ENCODE assay signal across 10 mouse cellular contexts in the genomic region with DNA sequence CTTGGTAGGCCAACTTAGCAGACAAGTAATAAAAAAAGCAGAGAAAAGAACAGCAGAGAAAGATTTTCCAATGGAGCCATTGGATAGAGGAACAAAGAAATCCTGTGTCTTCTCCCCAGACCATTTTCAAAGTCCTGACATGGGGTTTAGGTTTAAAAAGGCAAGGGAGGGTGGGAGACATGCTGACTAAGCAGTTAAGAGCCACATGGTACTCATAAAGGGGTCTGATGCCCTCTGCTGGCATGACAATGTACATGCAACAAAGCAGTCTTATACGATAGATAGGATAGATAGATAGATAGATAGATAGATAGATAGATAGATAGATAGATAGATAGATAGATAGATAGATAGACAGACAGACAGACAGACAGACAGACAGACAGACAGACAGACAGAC. TPM values are rescaled to one million over a fixed set of nuclear protein-coding genes. Genes with fewer than 3 reads are reported as not detected.
DNase-seq lines count a peak whose midpoint lies in the region; ATAC-seq lines count a peak whose summit lies in the region.
"Had no signal": no experiment of that assay in that cellular context is flagged by ENCODE, and none has a peak within 500 bp of the region (broad histone marks: within the 10 kb centered on the region; RNA-seq: fewer than 3 reads in every experiment).

No protein-coding gene starts in this region.

- 81% methylated on average over 1 of the region's 1 CpGs for WGBS in forebrain, embryonic 14.5 days
- WGBS in forebrain, embryonic 16.5 days = 71% methylated on average over 1 of the region's 1 CpGs
- WGBS in midbrain, embryonic 10.5 days = 86% methylated on average over 1 of the region's 1 CpGs
- 79% methylated on average over 1 of the region's 1 CpGs for WGBS in midbrain, embryonic 16.5 days

- no peaks in the 10 kb centered on the region for H3K4me1 ChIP-seq in forebrain, embryonic 14.5 days (ENCODE audit: control insufficient read depth, insufficient read depth, low read length)
- no peaks in the 10 kb centered on the region for H3K4me1 ChIP-seq in forebrain, embryonic 16.5 days (replicated peaks; ENCODE audit: control insufficient read depth, insufficient read depth, low read length)
- H3K4me1 ChIP-seq in midbrain, embryonic 10.5 days = no peaks in the 10 kb centered on the region
- H3K4me1 ChIP-seq in midbrain, embryonic 16.5 days (ENCODE audit: control insufficient read depth, insufficient read depth, low read length) = no peaks in the 10 kb centered on the region
- H3K4me1 ChIP-seq: limb, embryonic 15.5 days had no signal

- ATAC-seq in forebrain, embryonic 14.5 days = peak; percentile 43; the same call in 1 of the 2 replicates
- ATAC-seq in forebrain, embryonic 16.5 days = no peak; the same call in 1 of the 2 replicates
- ATAC-seq in midbrain, embryonic 16.5 days = no peak
- 0 out of 2 replicates have a peak, but pooled peaks have one; percentile 42 for ATAC-seq in neutrophil, adult 5-6 weeks (ENCODE audit: extremely low read depth, insufficient number of reproducible peaks, low FRiP score, poor library complexity, severe bottlenecking)
- ATAC-seq in erythroblast, adult 5-6 weeks (replicated peaks; ENCODE audit: low FRiP score, poor library complexity, severe bottlenecking) = no peak

- no peak overlapping the region for H3K9ac ChIP-seq in forebrain, embryonic 14.5 days (ENCODE audit: low read length)
- H3K9ac ChIP-seq in forebrain, embryonic 16.5 days (replicated peaks; ENCODE audit: low read depth, low read length) = no peak overlapping the region
- no peak overlapping the region for H3K9ac ChIP-seq in midbrain, embryonic 16.5 days (ENCODE audit: low read depth, low read length)
- H3K9ac ChIP-seq: limb, embryonic 15.5 days had no signal

- no peaks in the 10 kb centered on the region for H3K36me3 ChIP-seq in forebrain, embryonic 14.5 days (ENCODE audit: control insufficient read depth, insufficient read depth, low read length)
- no peaks in the 10 kb centered on the region for H3K36me3 ChIP-seq in forebrain, embryonic 16.5 days (ENCODE audit: control insufficient read depth, insufficient read depth)
- H3K36me3 ChIP-seq in midbrain, embryonic 10.5 days = no peaks in the 10 kb centered on the region
- H3K36me3 ChIP-seq in midbrain, embryonic 16.5 days (ENCODE audit: control insufficient read depth, insufficient read depth, low read length) = no peaks in the 10 kb centered on the region
- H3K36me3 ChIP-seq: G1E; limb, embryonic 15.5 days had no signal

- DNase-seq in forebrain, embryonic 14.5 days (ENCODE audit: low spot score) = peak; percentile 72
- peak; percentile 19 for DNase-seq in midbrain, embryonic 10.5 days (ENCODE audit: low spot score)
- peak; percentile 70 for DNase-seq in embryo, embryonic 10 days (ENCODE audit: low spot score)
- no peak for DNase-seq in gastrocnemius, postnatal 4 days (ENCODE audit: low spot score in 2 of 2)

- H3K4me2 ChIP-seq in forebrain, embryonic 14.5 days (ENCODE audit: low read length) = no peak overlapping the region
- no peak overlapping the region for H3K4me2 ChIP-seq in forebrain, embryonic 16.5 days (ENCODE audit: low read length)
- H3K4me2 ChIP-seq in midbrain, embryonic 16.5 days (ENCODE audit: low read length) = no peak overlapping the region
- H3K4me2 ChIP-seq: limb, embryonic 15.5 days had no signal

- H3K9me3 ChIP-seq in forebrain, embryonic 14.5 days (replicated peaks; ENCODE audit: control insufficient read depth, low read length) = no peaks in the 10 kb centered on the region
- H3K9me3 ChIP-seq in forebrain, embryonic 16.5 days (ENCODE audit: control insufficient read depth, low read length) = no peaks in the 10 kb centered on the region
- no peaks in the 10 kb centered on the region for H3K9me3 ChIP-seq in midbrain, embryonic 10.5 days (replicated peaks)
- H3K9me3 ChIP-seq in midbrain, embryonic 16.5 days (replicated peaks; ENCODE audit: control insufficient read depth, low read length, poor library complexity, severe bottlenecking) = no peaks in the 10 kb centered on the region
- H3K9me3 ChIP-seq: G1E; limb, embryonic 15.5 days had no signal

- H3K4me3 ChIP-seq in forebrain, embryonic 14.5 days (ENCODE audit: low read depth, low read length) = no peak overlapping the region
- H3K4me3 ChIP-seq in forebrain, embryonic 16.5 days (replicated peaks; ENCODE audit: low read length) = no peak overlapping the region
- H3K4me3 ChIP-seq in midbrain, embryonic 10.5 days = no peak overlapping the region
- H3K4me3 ChIP-seq in midbrain, embryonic 16.5 days (ENCODE audit: low read depth, low read length) = no peak overlapping the region
- H3K4me3 ChIP-seq: limb, embryonic 15.5 days had no signal

- no peak overlapping the region for H3K27ac ChIP-seq in forebrain, embryonic 14.5 days (ENCODE audit: low read depth, low read length)
- no peak overlapping the region for H3K27ac ChIP-seq in forebrain, embryonic 16.5 days (ENCODE audit: low read length)
- H3K27ac ChIP-seq in midbrain, embryonic 10.5 days (replicated peaks) = no peak overlapping the region
- H3K27ac ChIP-seq in midbrain, embryonic 16.5 days (ENCODE audit: low read length) = no peak overlapping the region
- H3K27ac ChIP-seq: limb, embryonic 15.5 days had no signal

- no peaks in the 10 kb centered on the region for H3K27me3 ChIP-seq in forebrain, embryonic 14.5 days (replicated peaks; ENCODE audit: control insufficient read depth, insufficient read depth, low read length)
- no peaks in the 10 kb centered on the region for H3K27me3 ChIP-seq in forebrain, embryonic 16.5 days (replicated peaks; ENCODE audit: control insufficient read depth, insufficient read depth, low read length)
- no peaks in the 10 kb centered on the region for H3K27me3 ChIP-seq in midbrain, embryonic 10.5 days (ENCODE audit: low read depth, poor library complexity, severe bottlenecking)
- no peaks in the 10 kb centered on the region for H3K27me3 ChIP-seq in midbrain, embryonic 16.5 days (ENCODE audit: control insufficient read depth, insufficient read depth, low read depth, low read length)
- H3K27me3 ChIP-seq: limb, embryonic 15.5 days had no signal

RNA-seq across cellular contexts. Expression of a gene that starts 15.7 kb away (rescaled TPM):
- 50.0 and 56.9 TPM in 2 replicates for polyA plus RNA-seq in forebrain, embryonic 14.5 days (2014; fragmentation: Nextera tagmentation; extraction: Ambion mirVana)
- 41.2 and 48.3 TPM in 2 replicates for polyA plus RNA-seq in forebrain, embryonic 16.5 days (2015; fragmentation: Nextera tagmentation; extraction: Ambion mirVana)
- polyA plus RNA-seq in midbrain, embryonic 10.5 days (2016; fragmentation: Nextera tagmentation; extraction: Ambion mirVana) = 39.1 and 45.6 TPM in 2 replicates
- polyA plus RNA-seq in midbrain, embryonic 16.5 days (2015; fragmentation: Nextera tagmentation; extraction: Ambion mirVana) = 41.6 and 42.7 TPM in 2 replicates
- total RNA-seq in neutrophil, adult 5-6 weeks (2017) = 41.5 and 60.6 TPM in 2 replicates
- total RNA-seq in gastrocnemius, postnatal 4 days (2021) = 10 to 100 TPM; 20.2 to 20.7 TPM
- total RNA-seq in erythroblast, adult 5-6 weeks (2015; ENCODE audit: low replicate concordance) = 14.8 and 21.1 TPM in 2 replicates
- 11.8 and 43.7 TPM in 2 replicates for total RNA-seq in erythroblast, adult 5-6 weeks (2017; ENCODE audit: low replicate concordance)

RNA-seq across cellular contexts. Expression of a gene that starts 56.1 kb away (rescaled TPM):
- 16.5 and 16.9 TPM in 2 replicates for polyA plus RNA-seq in forebrain, embryonic 14.5 days (2014; fragmentation: Nextera tagmentation; extraction: Ambion mirVana)
- 13.4 and 17.4 TPM in 2 replicates for polyA plus RNA-seq in forebrain, embryonic 16.5 days (2015; fragmentation: Nextera tagmentation; extraction: Ambion mirVana)
- polyA plus RNA-seq in midbrain, embryonic 10.5 days (2016; fragmentation: Nextera tagmentation; extraction: Ambion mirVana) = 31.3 and 33.9 TPM in 2 replicates
- 31.2 and 37.7 TPM in 2 replicates for polyA plus RNA-seq in midbrain, embryonic 16.5 days (2015; fragmentation: Nextera tagmentation; extraction: Ambion mirVana)
- 10.3 and 11.6 TPM in 2 replicates for total RNA-seq in neutrophil, adult 5-6 weeks (2017)
- 10 to 100 TPM; 61.9 to 63.4 TPM for total RNA-seq in gastrocnemius, postnatal 4 days (2021)
- total RNA-seq in erythroblast, adult 5-6 weeks (2015; ENCODE audit: low replicate concordance) = 11.7 and 14.8 TPM in 2 replicates
- 8.1 and 19.8 TPM in 2 replicates for total RNA-seq in erythroblast, adult 5-6 weeks (2017; ENCODE audit: low replicate concordance)

Comparison
In these comparisons a context has a peak if more than half of its experiments do, and no peak if none do; other contexts are left out.
1. ATAC-seq: peak in forebrain, embryonic 14.5 days (single experiment) and neutrophil, adult 5-6 weeks (single experiment); none in forebrain, embryonic 16.5 days (single experiment), midbrain, embryonic 16.5 days (single experiment) and erythroblast, adult 5-6 weeks (single experiment).
2. DNase-seq: peak in forebrain, embryonic 14.5 days (single experiment), midbrain, embryonic 10.5 days (single experiment) and embryo, embryonic 10 days (single experiment); none in gastrocnemius, postnatal 4 days (0 of 2).